Mouse (Mus musculus): ENCODE data around the gene Suclg2.

DNA sequence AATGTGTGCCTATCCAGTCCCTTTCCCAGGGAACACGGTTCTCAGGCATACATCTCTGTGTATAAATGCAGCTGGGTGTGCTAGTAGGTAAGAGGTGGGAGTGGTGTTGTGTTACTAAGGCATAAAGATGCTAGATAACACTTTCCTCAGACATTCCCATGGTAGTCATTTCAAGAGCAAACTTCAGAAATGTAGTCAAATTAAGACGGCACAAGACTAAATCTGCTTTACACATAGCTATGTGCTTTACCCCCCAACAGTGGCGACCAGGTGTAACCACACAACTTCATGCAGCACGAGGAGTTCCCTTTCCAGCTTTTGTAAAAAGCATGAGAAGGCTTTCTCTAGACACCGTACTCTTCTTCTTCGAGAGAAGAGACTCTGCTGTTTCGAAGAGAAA, 89.5 kb downstream of the Suclg2 start:
- TF ChIP-seq CTCF (conservative IDR thresholded peaks at IDR 0.05; ENCODE audit: low read length): no peak
- TF ChIP-seq NANOG (IDR thresholded peaks at IDR 0.05; ENCODE audit: borderline replicate concordance, low read length): no peak

All from E14TG2a.4 (cell line).